Mouse (Mus musculus) frontal cortex, adult 2 months (tissue): ENCODE data around the gene Olfr1375. TPM values are rescaled to one million over a fixed set of nuclear protein-coding genes. Genes with fewer than 3 reads are reported as not detected.
"Not testable (repeated sequence)": the region's sequence is repeated elsewhere in the genome, so short reads cannot be mapped to it uniquely, and the experiment has no call there.

Source experiments
- DNase-seq, 2 experiments: peaks; one replicate each; pipeline ENCODE4 v3.0.0; 2022; ENCODE audit warnings: low spot score in 1 of 2; ENCODE audit errors: extremely low spot score in 1 of 2
- polyA plus RNA-seq: library from polyadenylated mRNA; depleted of rRNA; stranded (reverse); fragments of >200 nt; gene quantifications from 2 replicates; pipeline ENCODE4 v1.2.3, GENCODE M21; 2012; rRNA removed

Olfr1375 gene
- polyA plus RNA-seq, result not detected in 2 replicates

- not testable (repeated sequence) for DNase-seq
Measured at GRCm38 (mm10) chr11:51047809-51048208, at the start of gene Olfr1375. TSS of gene Olfr1375 (plus strand) at chr11:51048109.

GRCm38 (mm10) chr11:51003296-51003695, 44.6 kb upstream of the Olfr1375 start, which contains the start of gene Olfr51:
TSS of gene Olfr51 (plus strand) at chr11:51003596.
- DNase-seq, result no peak

- no peak for DNase-seq
Measured at GRCm38 (mm10) chr11:51011821-51012220, 36.1 kb upstream of the Olfr1375 start.

GRCm38 (mm10) chr11:51013936-51014335, 34.0 kb upstream of the Olfr1375 start, which contains the start of gene Olfr54:
TSS of gene Olfr54 (plus strand) at chr11:51014236.
- DNase-seq, result no peak

- no peak for DNase-seq
Measured at GRCm38 (mm10) chr11:51016341-51016740, 31.6 kb upstream of the Olfr1375 start.

GRCm38 (mm10) chr11:51026811-51027210, 21.1 kb upstream of the Olfr1375 start:
- DNase-seq, result not testable (repeated sequence)

- not testable (repeated sequence) for DNase-seq
Measured at GRCm38 (mm10) chr11:51029381-51029780, 18.5 kb upstream of the Olfr1375 start.

GRCm38 (mm10) chr11:51030225-51030624, 17.7 kb upstream of the Olfr1375 start:
- no peak for DNase-seq

- DNase-seq, result peak in 1 of 2 experiments; percentile 45
Measured at GRCm38 (mm10) chr11:51032851-51033250, 15.1 kb upstream of the Olfr1375 start.

- DNase-seq, result not testable (repeated sequence)
Measured at GRCm38 (mm10) chr11:51034141-51034540, 13.8 kb upstream of the Olfr1375 start.

GRCm38 (mm10) chr11:51035951-51036350, 12.0 kb upstream of the Olfr1375 start:
- no peak for DNase-seq

GRCm38 (mm10) chr11:51044776-51045175, 3.1 kb upstream of the Olfr1375 start:
- DNase-seq, result not testable (repeated sequence)

- DNase-seq, result no peak
Measured at GRCm38 (mm10) chr11:51051678-51052077, 3.8 kb downstream of the Olfr1375 start.

GRCm38 (mm10) chr11:51053230-51053629, 5.3 kb downstream of the Olfr1375 start:
- DNase-seq, result peak in 1 of 2 experiments; percentile 37

GRCm38 (mm10) chr11:51059151-51059571, 11.3 kb downstream of the Olfr1375 start, which contains the start of gene Zfp354a:
TSS of gene Zfp354a (plus strand) at chr11:51059257.
- peak; percentile 38 to 73 for DNase-seq

- DNase-seq, result peak in 1 of 2 experiments; percentile 11
Measured at GRCm38 (mm10) chr11:51059640-51060039, 11.7 kb downstream of the Olfr1375 start.

- no peak for DNase-seq
Measured at GRCm38 (mm10) chr11:51060981-51061380, 13.1 kb downstream of the Olfr1375 start.

- no peak for DNase-seq
Measured at GRCm38 (mm10) chr11:51063276-51063675, 15.4 kb downstream of the Olfr1375 start.

GRCm38 (mm10) chr11:51063841-51064240, 15.9 kb downstream of the Olfr1375 start:
- peak; percentile 32 to 65 for DNase-seq

- DNase-seq, result peak in 1 of 2 experiments; percentile 25
Measured at GRCm38 (mm10) chr11:51084527-51084926, 36.6 kb downstream of the Olfr1375 start.

GRCm38 (mm10) chr11:51085269-51085668, 37.4 kb downstream of the Olfr1375 start:
- peak in 1 of 2 experiments; percentile 53 for DNase-seq
